Mouse (Mus musculus) 3134 (cell line): ENCODE results near the gene Spin2e.
"Not testable (repeated sequence)": the region's sequence is repeated elsewhere in the genome, so short reads cannot be mapped to it uniquely, and the experiment has no call there.

ENCODE experiments used
- DNase-seq: peaks from one replicate; pipeline ENCODE4 v3.0.0-alpha.2; 2011; ENCODE audit warnings: low spot score; ENCODE audit not compliant: insufficient read length; ENCODE audit errors: extremely low read depth

Gene Spin2e

GRCm38 (mm10) chrX:31618820-31619219, at the start of gene Spin2e:
Gene Spin2e (minus strand): TSS chrX:31618920.
- DNase-seq: not testable (repeated sequence)

DNA sequence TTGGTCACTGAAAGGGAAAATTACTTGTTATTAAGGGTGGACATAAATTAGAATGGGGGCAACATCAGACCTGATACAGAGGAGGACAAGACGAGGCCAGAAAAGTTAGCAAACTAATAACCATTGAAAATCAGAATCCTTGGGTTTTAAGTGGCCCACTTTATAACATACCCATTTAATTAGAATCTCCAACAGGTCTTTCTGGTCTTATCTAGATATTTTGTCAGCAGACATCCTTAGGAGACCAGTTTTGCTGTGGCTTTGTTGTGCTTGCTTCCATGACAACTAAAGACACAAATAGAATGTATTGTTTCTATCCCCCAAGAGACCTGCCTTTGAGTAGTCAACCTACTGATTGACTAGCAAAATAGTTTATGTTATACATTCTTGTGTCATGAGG, 44.5 kb downstream of the Spin2e start, which contains the start of gene Gm21883:
TSS of gene Gm21883 (minus strand) at position 101 of the 400 bp plus-strand sequence.
- not testable (repeated sequence) for DNase-seq
